Mouse (Mus musculus) olfactory bulb, adult 2 months (tissue): ENCODE results near the gene Tmem116.

ENCODE experiments used
- CTCF ChIP-seq: fragments of 200-500 bp; IDR thresholded peaks from 2 replicates; pipeline ENCODE4 v1.5.1; 2012; ENCODE audit warnings: low read depth, mild to moderate bottlenecking, low read length, moderate library complexity; ENCODE audit not compliant: insufficient read depth
- POLR2A ChIP-seq: fragments of 200-500 bp; IDR thresholded peaks from 2 replicates; pipeline ENCODE4 v1.6.1; 2012; ENCODE audit warnings: mild to moderate bottlenecking, low read depth, low read length, moderate library complexity; ENCODE audit not compliant: insufficient read depth

- no peak for TF ChIP-seq CTCF
- no peak for TF ChIP-seq POLR2A
These were observed 94.8 kb downstream of the Tmem116 start for GRCm38 (mm10) chr5:121546530-121546895.
